Mouse (Mus musculus) ES-Bruce4 (cell line): ENCODE data around the gene Dtx1.

ENCODE experiments used
- CTCF ChIP-seq: IDR thresholded peaks from one replicate; pipeline ENCODE4 v1.8.1; 2011; ENCODE audit warnings: low read depth, low read length
- EP300 ChIP-seq: IDR thresholded peaks from 2 replicates; pipeline ENCODE4 v1.6.1; 2011; ENCODE audit warnings: low read depth, low read length; ENCODE audit not compliant: insufficient read depth
- POLR2A ChIP-seq: IDR thresholded peaks from one replicate; pipeline ENCODE4 v1.8.1; 2011; ENCODE audit warnings: low read length; ENCODE audit not compliant: insufficient read depth

GRCm38 (mm10) chr5:120634860-120635259 is 76.9 kb downstream of the Dtx1 start:
- no peak for TF ChIP-seq POLR2A
- no peak for TF ChIP-seq CTCF
- TF ChIP-seq EP300 = no peak
